Mouse (Mus musculus) kidney, postnatal 14 days (tissue): ENCODE results near the gene Atg5.
"Not testable (repeated sequence)": the region's sequence is repeated elsewhere in the genome, so short reads cannot be mapped to it uniquely, and the experiment has no call there.

Experiments used
- DNase-seq: peaks from one replicate; pipeline ENCODE4 v3.0.0; 2022; ENCODE audit warnings: mixed read lengths

Gene Atg5

DNA sequence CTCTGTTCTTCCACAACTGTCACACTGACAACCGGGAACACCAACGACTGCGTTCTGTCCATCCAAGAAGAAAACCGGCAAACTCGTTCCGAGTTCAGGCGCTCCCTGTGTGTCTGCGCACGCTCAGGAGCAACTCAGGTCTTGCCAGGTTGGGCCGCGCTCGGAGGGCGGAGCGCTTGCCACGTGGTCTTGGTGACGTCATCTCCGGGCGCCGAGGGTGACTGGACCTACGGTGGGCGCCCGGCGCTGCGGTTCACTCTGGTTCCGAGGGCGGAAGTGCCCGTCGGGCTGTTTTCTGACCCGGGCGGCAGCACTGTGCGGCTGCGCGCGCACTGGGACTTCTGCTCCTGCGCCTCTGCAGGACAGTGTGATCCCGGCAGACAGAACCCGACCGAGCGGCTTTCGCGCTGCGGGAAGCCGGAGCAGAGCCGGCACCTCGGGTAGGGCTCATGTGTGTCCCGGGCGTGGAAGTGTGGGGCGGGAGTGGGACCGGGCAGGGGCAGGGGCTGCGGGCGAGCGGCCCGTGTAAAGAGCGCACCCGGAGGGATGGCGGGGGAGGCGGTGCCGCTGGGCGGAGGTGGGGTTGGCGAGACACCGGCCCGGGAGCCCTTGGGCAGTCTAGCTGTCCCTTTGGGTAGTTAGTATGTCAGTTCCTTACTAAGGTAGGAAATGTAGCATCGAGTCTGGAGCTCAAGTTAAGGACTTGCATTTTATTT lies at the start of gene Atg5:
Gene Atg5 (plus strand): TSS at position 214 of the 716 bp plus-strand sequence.
- DNase-seq = peak; percentile 99

DNA sequence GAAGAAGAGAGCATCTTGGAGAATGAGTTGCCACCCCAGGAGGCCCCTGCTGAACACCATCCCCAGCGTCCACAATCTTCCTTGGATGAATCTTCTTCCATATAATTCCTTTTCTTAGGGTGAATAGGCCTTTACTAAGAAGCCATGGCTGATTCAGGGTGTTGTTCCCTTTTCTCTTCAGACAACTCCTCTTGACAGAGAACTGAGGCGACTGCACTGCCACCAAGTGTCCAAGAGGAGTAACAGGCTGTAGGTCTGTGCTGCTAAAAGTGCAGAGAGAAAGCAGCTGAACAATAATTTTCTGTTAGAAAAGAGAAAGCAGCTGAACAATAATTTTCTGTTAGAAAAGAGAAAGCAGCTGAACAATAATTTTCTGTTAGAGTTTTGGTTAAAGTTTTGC lies 49.1 kb upstream of the Atg5 start:
- not testable (repeated sequence) for DNase-seq

DNA sequence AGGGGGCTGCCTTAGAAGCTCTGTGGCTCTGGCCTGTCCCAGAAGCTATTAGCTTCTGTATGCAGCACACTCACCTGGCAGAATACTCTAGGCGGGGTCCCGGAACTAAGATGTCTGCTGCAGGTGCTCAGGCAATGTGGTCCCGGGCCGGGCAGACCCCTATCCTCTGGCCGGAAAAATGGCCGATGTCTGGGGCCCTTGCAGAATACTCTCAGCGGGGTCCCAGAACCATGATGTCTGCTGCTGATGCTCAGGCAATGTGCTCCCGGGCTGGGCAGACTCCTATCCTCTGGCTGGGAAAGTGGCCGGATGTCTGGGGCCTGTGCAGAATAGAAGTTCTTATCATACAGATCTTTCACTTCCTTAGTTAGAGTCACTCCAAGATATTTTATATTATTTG lies 43.8 kb upstream of the Atg5 start:
- no peak for DNase-seq

DNA sequence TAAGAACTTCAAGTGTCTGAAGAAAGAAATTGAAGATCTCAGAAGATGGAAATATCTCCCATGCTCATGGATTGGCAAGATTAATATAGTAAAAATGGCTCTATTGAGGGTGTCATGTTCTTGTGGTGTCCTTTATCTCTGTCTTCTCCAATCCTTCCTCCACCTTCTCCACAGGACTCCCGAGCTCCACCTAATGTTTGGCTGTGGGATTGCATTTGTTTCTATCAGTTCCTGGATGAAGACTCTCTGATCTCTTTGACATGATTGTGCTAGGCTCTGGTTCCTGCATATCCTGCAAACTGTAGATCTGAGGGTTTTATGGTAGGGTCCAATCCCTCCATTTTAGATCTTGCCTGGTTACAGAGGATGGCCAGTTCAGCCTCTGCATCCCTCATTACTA lies 34.8 kb upstream of the Atg5 start:
- peak; percentile 13 for DNase-seq

DNA sequence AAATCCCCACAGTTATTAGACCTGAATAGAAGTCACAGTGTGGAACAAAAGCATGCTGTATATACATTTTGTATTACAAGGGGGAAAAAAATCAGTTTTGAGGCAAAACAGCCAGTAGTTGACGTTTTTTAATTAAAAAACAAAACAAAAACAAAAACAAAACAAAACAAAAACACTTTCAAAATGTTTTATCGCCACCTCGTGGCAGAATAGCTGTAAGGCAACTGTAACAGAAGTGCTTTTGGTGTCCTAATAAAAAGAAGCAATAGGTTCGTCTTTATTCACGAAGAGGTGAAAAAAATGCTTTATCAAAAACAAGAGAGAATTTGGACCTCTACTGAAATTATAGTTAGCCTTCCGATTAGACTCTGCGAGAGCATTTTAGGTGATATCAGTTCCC lies 32.9 kb upstream of the Atg5 start:
- DNase-seq = not testable (repeated sequence)

DNA sequence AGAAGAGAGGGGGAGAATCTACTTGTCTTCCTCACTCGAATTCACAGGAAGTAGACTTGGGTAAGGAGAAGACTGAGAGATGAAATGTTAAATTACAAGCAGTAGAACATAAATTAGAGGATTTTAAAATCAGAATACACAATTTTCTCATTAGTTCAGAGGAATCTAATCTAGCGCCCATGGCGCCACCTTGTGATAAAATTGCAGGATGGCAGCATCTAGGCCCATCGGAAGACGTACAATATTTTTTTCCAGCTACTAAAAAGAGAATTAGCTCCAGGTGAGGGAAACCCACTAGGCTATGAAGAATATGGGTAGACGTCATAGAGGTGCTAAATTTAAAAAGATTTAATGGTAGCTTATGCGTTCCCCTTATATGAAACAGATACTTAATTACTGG lies 11.5 kb upstream of the Atg5 start:
- no peak for DNase-seq

DNA sequence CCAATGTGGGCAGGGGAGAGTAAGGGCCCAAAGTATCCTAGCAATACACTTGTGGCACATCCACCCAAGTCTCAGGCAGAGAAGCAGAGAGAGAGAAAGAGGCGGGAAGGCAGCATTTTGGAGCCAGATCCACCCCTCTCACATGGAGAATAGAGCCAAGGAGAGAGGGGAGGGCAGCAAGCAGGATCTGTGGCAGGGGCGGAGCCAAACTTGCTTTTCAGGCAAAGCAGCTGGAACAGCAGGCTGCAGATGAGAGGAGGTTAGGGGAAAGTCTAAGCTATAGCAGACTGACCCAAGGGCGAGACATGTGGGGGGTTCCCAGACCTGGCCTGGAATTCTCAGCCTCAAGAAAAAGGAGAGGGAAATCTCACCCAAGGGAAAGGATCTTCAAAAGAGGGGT lies 2.3 kb upstream of the Atg5 start:
- DNase-seq = no peak

DNA sequence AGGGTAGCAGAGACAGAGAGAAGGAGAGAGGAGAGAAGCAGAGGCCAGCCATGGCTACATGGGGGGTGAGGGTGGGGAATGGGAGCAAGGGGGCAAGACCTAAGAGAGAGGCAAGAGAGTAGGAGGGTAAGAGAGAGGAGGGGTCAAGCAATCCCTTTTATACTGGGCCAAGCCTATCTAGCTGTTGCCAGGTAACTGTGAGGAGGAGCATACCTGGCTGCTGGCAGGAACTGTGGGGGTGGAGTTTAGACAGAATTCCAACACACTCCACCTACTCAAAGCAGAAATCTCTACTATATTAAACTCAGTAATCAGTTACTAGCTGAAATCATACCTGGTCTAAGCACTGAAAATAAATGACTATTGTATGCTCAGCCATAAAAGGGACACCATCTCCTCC lies 1.6 kb upstream of the Atg5 start:
- peak; percentile 30 for DNase-seq

DNA sequence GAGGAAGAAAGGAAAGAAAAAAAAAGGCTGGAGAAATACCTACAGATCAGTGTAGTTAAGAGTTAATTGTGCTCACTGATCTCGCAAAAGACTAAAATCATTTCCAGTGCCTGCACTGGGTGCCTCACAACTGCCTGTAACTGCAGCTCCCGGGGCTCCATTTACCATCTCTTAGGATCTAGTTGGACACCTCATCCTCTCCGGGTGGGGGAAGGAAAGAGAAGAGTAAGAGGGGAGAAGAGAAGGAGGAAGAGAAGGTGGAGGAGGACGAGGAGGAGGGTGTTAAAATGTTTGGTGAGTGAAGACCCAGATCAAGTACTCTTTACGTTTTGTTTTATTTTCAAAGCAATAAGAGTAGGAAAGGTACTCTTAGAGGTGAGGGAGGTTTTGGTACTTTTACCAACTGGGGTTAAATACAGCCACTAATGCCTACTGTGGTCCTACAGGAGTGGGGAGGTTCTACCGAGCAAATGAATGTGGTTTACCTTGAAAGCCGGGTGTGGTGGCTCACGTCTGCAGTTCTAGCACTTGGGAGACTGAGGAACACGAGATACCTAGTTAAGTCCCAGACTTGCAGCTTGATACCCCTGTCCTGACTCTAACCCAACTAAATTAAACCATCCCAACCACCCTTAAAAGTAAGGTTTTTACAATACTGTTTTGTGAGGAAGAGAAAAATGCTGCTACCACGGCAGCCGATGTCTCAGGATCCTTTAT lies 574 bp upstream of the Atg5 start:
- no peak for DNase-seq

DNA sequence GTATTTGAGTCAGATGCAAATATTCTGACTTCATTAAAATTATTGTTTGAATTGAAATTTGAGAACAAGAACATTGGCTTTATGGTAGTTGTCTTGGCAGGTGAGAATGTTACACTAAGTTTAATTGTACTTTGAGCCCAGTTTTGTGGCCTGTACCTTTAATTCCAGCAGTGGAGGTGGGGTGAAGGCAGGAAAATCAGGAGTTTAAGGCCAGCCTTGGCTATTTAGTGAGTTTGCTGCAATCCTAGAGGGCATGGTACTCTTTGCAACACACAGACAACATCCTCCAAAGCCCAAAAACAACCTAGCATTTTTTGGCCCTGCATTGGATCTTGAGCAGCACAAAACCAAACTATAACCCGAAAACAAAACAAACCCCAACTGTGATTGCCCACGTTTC lies 1.1 kb downstream of the Atg5 start:
- DNase-seq = no peak

DNA sequence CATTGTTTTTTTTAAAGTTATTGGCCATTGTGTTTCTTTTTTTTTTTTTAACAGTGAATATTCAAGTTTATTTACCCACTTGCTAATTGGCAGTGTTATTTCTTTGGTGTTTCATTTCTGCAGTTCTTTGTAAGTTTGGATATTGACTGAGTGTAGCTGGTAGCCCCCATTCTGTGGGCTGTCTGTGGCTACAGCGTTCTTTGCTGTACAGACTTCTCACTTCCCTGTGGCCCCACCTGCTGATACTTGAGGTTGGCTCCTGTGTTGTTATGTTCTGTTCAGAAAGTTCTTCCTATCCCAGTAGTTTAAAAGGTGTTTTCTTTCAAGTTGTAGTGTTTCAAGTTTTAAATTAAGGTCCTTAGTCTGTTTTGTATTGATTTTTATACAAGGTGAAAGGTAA lies 14.2 kb downstream of the Atg5 start:
- DNase-seq = no peak

DNA sequence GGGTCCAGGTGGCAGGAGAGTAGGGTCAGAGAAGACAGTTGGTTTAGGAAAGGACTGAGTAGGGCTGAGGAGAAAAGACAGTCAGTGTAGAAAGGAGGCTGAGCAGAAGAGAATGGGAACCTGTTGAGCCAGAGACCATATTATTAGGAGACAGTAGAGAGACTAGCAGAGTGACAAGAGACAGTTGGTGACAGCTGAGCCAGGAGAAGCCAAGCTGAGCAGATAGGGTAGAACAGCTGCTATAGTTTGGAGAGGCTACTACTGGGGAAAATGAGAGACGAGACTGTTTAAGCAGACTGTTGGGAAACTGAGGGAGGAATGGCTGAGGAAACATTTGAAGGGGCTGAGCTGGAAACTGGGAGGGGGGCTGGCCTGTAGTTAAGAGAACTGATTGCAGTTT lies 16.9 kb downstream of the Atg5 start:
- no peak for DNase-seq

DNA sequence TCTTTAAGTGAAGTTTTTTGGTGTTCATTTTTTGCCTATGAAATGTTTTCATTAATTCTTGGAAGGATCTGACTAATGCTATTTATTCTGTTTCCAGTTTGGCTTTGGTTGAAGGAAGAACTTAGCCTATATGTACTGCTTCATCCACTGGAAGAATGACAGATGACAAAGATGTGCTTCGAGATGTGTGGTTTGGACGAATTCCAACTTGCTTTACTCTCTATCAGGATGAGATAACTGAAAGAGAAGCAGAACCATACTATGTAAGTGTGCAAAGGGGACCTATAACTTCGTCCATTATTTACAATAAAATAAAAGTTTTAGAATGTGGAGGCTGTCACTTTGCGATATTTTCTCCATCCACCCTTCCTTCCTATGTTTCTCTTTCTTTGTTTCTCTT lies 17.8 kb downstream of the Atg5 start:
- no peak for DNase-seq

DNA sequence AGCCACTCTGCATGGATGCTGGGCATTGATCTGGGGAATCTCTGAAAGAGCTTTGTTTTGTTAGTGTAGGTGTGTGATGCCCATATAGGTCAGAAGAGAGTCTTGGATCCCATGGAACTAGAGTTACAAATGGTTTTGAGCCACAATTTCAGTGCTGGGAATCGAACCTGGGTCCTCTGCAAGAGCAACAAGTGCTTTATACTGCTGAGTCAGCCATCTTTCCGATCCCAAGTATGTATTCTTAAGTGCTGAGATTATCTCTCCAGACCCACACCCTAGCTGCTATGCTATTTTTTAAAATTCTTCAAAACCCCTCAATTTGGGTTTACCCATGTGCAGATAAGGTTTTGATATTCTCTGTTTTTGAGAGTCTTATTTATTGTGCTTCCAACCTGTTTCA lies 22.7 kb downstream of the Atg5 start:
- DNase-seq = no peak

DNA sequence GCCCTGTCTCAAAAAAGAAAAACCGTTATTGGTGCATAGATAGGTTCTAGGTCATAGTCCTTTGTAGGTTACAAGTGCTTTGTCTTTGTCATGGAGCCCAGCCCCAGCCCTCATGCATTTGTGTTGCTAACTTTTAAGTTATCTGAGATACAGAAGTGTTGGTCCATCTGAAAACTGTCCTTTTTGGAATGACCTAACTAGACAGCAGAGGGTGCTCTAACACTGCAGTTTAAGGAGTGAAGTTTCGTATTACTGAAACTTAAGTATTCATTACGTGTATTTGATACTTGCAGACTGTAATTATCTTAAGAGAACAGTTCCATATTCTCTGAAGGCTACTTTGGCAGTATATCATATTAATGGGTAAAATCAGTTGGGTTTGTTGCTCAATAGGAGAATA lies 24.0 kb downstream of the Atg5 start:
- DNase-seq = peak; percentile 44

DNA sequence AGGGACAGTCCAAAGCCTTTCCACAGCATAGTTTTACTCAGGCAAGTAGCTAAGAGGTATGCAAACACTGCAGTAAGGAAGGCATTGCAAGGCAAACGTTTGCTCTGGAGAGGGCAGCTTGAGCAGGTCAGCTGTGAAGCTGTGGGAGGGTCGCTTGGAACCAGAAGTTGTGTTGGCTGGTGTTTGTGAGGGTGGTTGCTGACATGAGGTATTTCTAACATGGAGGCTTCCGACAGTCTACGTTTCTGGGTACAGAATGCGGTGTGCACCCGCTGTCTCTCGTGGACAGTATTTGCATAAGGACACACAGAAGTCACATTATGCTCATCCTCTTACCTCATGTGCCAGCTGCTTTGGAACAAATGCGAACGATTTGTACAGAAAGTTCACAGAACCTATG lies 31.0 kb downstream of the Atg5 start:
- DNase-seq = no peak

DNA sequence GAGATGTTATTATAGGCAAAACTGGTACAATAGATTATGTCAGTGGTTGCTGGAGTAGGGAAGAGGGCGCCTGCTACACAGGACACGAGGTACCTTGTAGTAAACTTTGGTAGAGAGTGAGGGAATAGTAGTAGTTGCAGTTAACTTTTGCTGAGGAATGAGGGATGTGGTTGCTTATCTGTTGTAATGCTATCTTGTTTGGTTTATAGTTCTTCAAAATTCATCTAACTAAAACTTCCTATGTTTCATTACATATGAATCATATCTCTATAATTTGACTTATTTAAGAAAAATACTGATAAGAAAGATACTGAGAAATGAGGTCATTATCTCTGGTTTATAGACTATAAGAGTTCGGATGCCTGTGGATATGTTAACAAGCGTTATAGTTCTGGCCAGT lies 31.9 kb downstream of the Atg5 start:
- DNase-seq = no peak

DNA sequence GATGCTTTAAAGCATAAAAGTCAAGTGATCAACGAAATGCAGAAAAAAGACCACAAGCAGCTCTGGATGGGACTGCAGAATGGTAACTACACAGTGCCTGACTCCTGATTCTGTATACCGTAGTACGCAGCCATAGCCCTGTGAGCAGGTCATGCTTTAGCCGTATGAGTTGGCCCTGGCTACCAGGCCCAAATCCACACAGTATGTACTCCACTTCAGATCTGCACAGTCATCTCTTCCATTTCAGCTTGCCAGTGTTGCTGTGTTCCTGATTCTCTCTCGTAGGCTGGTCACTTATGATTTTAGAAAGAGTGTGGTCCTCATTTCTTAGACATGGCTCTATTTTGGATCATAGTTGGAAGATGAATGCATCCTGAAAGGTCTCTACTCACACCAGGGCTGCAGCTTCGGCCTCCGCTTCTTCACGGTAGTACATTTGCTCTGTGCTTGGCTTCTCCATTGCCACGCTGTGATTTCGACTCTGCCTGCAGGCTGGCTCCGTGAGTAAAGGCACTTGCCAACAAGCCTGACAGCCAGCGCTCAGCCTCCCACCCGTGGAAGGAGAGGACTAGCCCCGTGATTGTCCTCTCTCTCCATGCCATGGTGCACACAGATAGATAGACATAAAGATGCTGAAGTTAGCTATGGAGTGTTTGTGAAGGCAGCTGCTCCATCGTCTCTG lies 35.6 kb downstream of the Atg5 start:
- DNase-seq = no peak

DNA sequence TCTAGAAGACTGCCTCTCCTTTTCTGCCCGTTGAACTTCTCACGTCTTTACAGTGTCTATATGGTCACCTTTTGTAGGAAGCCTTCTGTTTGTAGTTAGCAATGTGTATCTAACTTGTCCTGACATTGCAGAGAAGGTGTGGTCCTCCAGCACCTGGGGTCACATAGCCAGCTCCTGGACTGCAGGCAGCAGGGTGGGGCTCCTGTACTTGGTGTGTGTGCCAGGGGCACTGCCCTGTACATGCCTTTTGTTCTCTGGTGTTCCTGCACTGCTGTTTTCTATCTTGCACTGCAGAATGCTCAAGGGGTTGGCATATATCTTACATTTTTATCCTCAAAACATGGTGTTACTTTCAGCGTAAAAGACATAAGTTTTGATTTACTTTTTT lies 36.2 kb downstream of the Atg5 start:
- no peak for DNase-seq

DNA sequence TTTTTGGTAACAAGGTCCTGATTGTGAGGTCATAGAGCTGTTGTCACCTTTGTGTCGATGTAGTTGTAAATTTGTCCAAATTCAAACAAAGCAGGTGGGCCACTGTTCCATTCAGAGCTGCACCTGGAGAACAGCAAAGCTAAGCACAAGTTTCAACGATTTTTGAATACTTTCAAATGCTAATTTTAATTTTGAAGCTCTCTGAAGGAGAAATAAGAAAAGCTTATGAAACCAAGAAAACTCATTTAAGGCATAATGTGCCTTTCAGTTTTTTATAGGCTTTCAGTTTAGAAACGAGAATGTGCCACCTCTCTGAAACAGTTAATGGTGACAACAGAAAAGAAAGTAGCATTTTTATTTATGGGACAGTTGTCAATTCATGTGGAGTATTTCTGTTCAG lies 36.7 kb downstream of the Atg5 start:
- DNase-seq = no peak

DNA sequence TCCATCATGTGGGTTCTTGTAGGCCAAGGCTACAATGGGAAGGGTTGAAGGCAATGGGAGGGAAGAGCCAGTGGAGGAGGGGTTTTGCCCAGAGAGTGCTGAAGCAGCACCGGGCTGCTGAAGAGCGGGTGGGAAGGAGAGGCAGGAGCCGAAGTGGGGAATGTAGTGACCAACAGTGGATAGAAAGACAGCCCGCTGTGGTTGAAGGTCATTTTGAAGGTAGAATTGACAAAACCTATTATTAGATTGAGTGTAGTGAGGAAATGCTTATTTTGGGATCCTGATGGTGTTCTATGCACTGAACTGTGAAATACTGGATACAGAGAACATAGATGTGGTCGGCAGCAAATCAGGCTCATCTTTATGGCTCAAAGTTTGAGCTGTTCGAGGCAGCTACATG lies 38.1 kb downstream of the Atg5 start:
- DNase-seq = no peak

DNA sequence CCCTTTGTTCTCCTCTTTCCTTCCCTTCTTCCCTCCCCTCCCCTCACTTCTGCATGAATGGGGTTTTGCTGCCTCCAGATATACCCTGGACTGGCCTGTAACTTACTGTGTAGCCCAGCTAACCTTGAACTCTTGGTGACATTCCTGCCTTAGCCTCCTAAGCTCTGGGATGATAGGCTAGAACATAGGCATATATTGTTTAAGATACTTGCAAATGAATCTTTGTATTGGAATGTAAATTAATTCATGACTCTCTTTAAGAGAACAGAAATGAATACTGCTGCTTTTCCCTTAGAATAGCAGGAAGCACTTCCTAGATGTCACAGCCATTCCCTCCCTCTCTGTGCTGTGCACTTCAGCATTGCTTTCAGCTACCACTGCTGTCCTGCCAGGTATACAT lies 40.1 kb downstream of the Atg5 start:
- no peak for DNase-seq

DNA sequence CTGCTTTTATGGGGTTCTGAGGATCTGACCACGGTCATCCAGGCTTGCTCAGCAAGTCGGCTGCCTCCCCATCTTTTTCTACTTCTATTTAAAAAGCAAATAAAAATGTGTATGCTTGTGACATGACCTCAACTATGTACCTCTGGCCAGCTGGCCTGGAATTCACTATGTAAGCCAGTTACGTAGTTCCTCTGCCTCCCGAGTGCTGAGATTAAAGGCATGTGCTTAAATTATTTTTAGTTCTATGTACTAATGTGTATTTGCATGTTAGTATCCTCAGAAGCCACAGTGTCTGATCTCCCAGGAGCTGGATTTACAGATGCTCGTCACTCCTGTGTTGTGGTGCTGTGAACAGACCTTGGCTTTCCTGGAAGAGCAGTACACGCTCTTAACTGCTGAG lies 41.1 kb downstream of the Atg5 start:
- DNase-seq = no peak

DNA sequence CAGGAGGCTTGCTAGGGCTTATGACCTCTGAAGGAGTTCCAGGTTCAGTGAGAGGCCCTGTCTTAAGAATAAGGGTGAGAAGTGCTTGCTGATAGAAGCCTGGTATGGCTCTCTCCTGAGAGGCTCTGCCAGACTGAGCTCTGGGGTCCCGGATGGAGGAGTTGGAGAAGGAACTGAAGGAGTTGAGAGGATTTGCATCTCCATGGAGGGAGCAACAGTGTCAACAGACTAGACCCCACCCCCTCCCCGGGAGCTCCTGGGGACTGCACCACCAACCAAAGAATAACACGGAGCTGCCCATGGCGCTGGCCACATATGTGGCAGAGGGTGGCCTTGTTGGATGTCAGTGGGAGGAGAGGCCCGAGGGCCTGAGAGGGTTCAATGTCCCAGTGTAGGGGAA lies 47.1 kb downstream of the Atg5 start:
- no peak for DNase-seq
